Mouse (Mus musculus) intestine, embryonic 14.5 days (tissue): ENCODE data around the gene Ddx19a. TPM values are rescaled to one million over a fixed set of nuclear protein-coding genes. Genes with fewer than 3 reads are reported as not detected.
A peak's percentile ranks its signal among the peaks of the same experiment; 100 is the strongest.

ENCODE experiments used
- ATAC-seq: fragments of 200-750 bp; cut with Nextera tagmentation; replicated peaks from 2 replicates; pipeline ENCODE4 v1.8.0; 2017; ENCODE audit warnings: low read depth, moderate number of reproducible peaks, moderate TSS enrichment, moderate library complexity; ENCODE audit not compliant: low FRiP score, low TSS enrichment
- DNase-seq: peaks from one replicate; pipeline ENCODE4 v3.0.0-alpha.2; 2018; ENCODE audit warnings: low spot score
- H3K27ac ChIP-seq: fragments of 300-500 bp; sonication (generic); 2 replicates; pipeline ENCODE4 v1.5.1; 2014; ENCODE audit warnings: low read depth, mild to moderate bottlenecking, control low read depth
- H3K27me3 ChIP-seq: fragments of 300-500 bp; sonication (generic); replicated peaks from 2 replicates; pipeline ENCODE4 v1.6.1; 2014; ENCODE audit warnings: low read length, control low read depth; ENCODE audit not compliant: control insufficient read depth, insufficient read depth
- H3K36me3 ChIP-seq: fragments of 300-500 bp; sonication (generic); 2 replicates; pipeline ENCODE4 v1.6.1; 2014; ENCODE audit warnings: low read length, control low read depth; ENCODE audit not compliant: control insufficient read depth, insufficient read depth
- H3K4me1 ChIP-seq: fragments of 300-500 bp; sonication (generic); replicated peaks from 2 replicates; pipeline ENCODE4 v1.6.1; 2014; ENCODE audit warnings: low read length, control low read depth, mixed read lengths; ENCODE audit not compliant: control insufficient read depth, insufficient read depth
- H3K4me2 ChIP-seq: fragments of 300-500 bp; sonication (generic); 2 replicates; pipeline ENCODE4 v1.6.1; 2014; ENCODE audit warnings: low read length
- H3K4me3 ChIP-seq: fragments of 300-500 bp; sonication (generic); 2 replicates; pipeline ENCODE4 v1.5.1; 2014; ENCODE audit warnings: low read depth, low read length, control low read depth, mixed read lengths
- H3K9ac ChIP-seq: fragments of 300-500 bp; sonication (generic); 2 replicates; pipeline ENCODE4 v1.6.1; 2014; ENCODE audit warnings: mild to moderate bottlenecking, low read length
- H3K9me3 ChIP-seq: fragments of 300-500 bp; sonication (generic); 2 replicates; pipeline ENCODE4 v1.6.1; 2016; ENCODE audit warnings: low read length, control low read depth; ENCODE audit not compliant: control insufficient read depth
- WGBS: fragments of 180-500 bp; shearing (Covaris S2); extraction: QIAGEN DNeasy Blood & Tissue Kit; methylation state at CpG from one replicate; pipeline ENCODE4 v1.1.7; 2014; 5-methylcytosine and 5-hydroxymethylcytosine counted together
- polyA plus RNA-seq: library from polyadenylated mRNA; unstranded; fragments of >200 nt; fragmentation: Nextera tagmentation; extraction: Ambion mirVana; gene quantifications from 2 replicates; pipeline ENCODE4 v1.2.1, GENCODE M21; 2014

Gene Ddx19a
- polyA plus RNA-seq, 1 experiment from 2014 or later: 19.8 TPM

DNA sequence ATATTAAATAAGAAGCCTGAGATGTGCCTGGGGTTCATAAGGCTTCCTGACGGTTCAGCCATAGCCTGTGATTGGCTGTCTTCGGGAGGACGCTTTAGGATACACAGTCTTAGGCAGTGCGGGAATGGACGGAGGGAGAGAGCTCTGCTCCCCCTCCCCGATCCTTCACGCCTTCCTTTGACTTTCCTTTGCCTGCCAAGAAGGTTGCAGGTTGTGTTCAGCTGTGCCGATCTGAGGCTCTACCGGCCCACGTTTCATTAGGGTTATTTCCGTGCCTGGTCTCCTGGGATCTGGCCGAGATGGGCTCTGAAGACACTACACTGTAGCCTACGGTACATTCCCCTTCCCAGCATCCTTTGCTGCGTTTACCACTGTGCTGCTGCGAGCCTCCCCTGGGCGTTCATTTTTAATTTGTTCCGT lies 47.5 kb downstream of the Ddx19a start:
- Histone ChIP-seq H3K4me3 (no peak overlapping the region), H3K36me3 (no peaks in the 10 kb centered on the region), H3K9ac (no peak overlapping the region), H3K9me3 (no peaks in the 10 kb centered on the region), H3K4me1 (no peaks in the 10 kb centered on the region), H3K27ac (no peak overlapping the region), H3K4me2 (no peak overlapping the region), H3K27me3 (no peaks in the 10 kb centered on the region)
- WGBS: 82% methylated on average over 17 of the region's 17 CpGs
- DNase-seq: no peak
- ATAC-seq: no peak

GRCm38 (mm10) chr8:110945716-110946115 lies 51.9 kb downstream of the Ddx19a start:
- no peak overlapping the region for H3K4me3 ChIP-seq
- no peaks in the 10 kb centered on the region; the same call in 1 of the 2 replicates for H3K4me1 ChIP-seq
- 83% methylated on average over 4 of the region's 4 CpGs for WGBS
- no peaks in the 10 kb centered on the region for H3K9me3 ChIP-seq
- DNase-seq (no peak), ATAC-seq (no peak)
- no peaks in the 10 kb centered on the region for H3K27me3 ChIP-seq
- H3K4me2 ChIP-seq: no peak overlapping the region
- H3K27ac ChIP-seq: no peak overlapping the region
- H3K9ac ChIP-seq: no peak overlapping the region
- H3K36me3 ChIP-seq: no peaks in the 10 kb centered on the region

- DNase-seq: no peak
- no peak overlapping the region for H3K27ac ChIP-seq
- H3K9me3 ChIP-seq: no peaks in the 10 kb centered on the region
- H3K9ac ChIP-seq: no peak overlapping the region
- no peaks in the 10 kb centered on the region for H3K27me3 ChIP-seq
- no peak overlapping the region for H3K4me2 ChIP-seq
- no peaks in the 10 kb centered on the region for H3K36me3 ChIP-seq
- WGBS: 79% methylated on average over 7 of the region's 7 CpGs
- no peaks in the 10 kb centered on the region; the same call in 1 of the 2 replicates for H3K4me1 ChIP-seq
- ATAC-seq: no peak
- no peak overlapping the region for H3K4me3 ChIP-seq
These were observed 53.2 kb downstream of the Ddx19a start for GRCm38 (mm10) chr8:110944276-110944876.

DNA sequence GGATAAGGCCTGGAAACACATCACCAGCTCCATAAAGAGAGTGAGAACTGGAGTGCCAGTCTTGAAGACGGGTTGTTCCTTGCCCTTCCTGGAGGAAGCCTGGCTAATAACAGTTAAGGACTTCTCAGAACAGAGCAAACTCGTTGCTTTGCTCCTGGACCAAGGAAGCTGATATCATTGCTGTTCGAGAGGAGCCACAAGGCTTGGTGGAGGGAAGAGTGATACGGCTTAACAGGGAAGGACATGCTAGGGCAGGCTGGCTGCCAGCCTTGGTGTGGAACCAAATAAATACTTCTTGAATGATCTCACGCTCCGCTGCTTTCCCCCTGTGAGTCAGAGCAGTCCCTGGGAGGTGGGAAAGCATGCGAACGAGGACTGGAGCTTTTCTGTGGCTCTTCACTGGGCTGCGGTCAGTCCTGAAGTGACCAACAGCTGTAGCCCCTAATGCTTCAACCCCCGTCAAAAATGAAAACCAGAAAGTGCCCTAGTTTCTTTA lies 56.1 kb downstream of the Ddx19a start:
- Histone ChIP-seq H3K9ac (no peak overlapping the region), H3K36me3 (no peaks in the 10 kb centered on the region), H3K4me2 (no peak overlapping the region), H3K27me3 (no peaks in the 10 kb centered on the region), H3K27ac (peak overlapping the region; percentile 51), H3K4me1 (no peaks in the 10 kb centered on the region; the same call in 1 of the 2 replicates), H3K9me3 (no peaks in the 10 kb centered on the region), H3K4me3 (no peak overlapping the region)
- no peak for ATAC-seq
- no peak for DNase-seq
- WGBS: 60% methylated on average over 10 of the region's 10 CpGs

DNA sequence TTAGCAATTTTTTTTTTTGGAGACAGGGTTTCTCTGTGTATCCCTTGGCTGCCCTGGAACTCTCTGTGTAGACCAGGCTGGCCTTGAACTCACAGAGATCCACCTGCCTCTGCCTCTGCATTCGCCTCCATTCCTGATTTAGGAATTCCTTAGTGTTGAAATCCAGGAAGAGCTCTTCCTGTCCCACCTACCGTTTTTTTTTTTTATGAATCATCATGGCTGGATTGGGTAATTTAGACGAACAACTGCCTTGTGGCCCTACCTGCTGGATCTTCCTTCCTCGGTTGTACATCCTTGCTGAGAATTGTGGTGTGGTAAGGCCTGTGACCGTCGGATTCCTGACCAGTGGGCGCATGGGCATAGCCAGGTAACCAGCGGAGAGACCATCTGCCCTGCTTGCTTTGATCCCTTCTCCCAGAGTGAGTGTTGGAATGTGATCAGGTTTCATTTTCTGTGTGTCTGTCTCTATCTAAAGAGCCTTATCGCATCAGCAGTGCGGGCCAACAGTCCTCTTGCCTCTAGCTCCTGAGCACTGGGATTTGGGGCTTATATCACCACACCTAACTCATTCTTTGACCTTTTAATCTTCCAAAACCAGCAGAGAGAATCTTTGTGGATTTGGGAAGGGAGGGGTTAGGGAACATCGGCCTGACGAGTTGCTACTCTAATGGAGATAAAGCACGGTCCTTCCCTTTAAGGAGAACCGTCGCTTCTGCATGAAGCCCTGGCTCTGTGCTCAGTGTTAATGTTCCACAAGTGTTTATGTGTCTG lies 56.7 kb downstream of the Ddx19a start:
- no peak overlapping the region for H3K4me3 ChIP-seq
- H3K27ac ChIP-seq: peak overlapping the region; percentile 51
- WGBS: 78% methylated on average over 15 of the region's 15 CpGs
- no peaks in the 10 kb centered on the region for H3K9me3 ChIP-seq
- no peak for DNase-seq
- no peaks in the 10 kb centered on the region for H3K27me3 ChIP-seq
- no peaks in the 10 kb centered on the region; the same call in 1 of the 2 replicates for H3K4me1 ChIP-seq
- no peak overlapping the region for H3K4me2 ChIP-seq
- H3K9ac ChIP-seq: no peak overlapping the region
- no peaks in the 10 kb centered on the region for H3K36me3 ChIP-seq
- ATAC-seq: no peak

- Histone ChIP-seq H3K9ac (no peak overlapping the region), H3K4me1 (no peaks in the 10 kb centered on the region; the same call in 1 of the 2 replicates), H3K9me3 (no peaks in the 10 kb centered on the region), H3K4me3 (no peak overlapping the region), H3K27me3 (no peaks in the 10 kb centered on the region), H3K4me2 (no peak overlapping the region), H3K27ac (no peak overlapping the region), H3K36me3 (no peaks in the 10 kb centered on the region)
- DNase-seq (no peak), ATAC-seq (0 out of 2 replicates have a peak, but pooled peaks have one; percentile 15)
- WGBS: 74% methylated on average over 6 of the region's 6 CpGs
These were observed 58.6 kb downstream of the Ddx19a start for GRCm38 (mm10) chr8:110938882-110939589.

DNA sequence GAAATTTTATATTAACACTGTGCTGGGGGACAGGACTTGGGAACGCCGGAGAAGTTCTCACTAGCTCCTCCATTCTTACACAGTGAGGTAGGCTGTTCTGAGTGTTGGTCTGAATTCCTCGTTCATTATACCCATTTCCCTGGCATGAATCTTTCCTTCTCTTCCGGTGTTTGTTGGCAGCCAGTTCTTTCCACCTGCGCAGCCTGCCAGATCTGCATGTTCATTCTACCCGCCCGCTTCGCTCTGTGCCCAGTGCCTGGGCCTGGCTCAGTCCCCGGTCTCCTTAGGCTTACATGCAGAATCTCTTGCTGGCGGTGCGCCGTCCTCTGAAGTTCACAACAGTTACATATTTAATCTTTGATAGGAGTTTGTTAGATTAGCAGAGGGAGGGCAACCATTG lies 61.4 kb downstream of the Ddx19a start:
- no peak overlapping the region for H3K27ac ChIP-seq
- H3K27me3 ChIP-seq: no peaks in the 10 kb centered on the region
- no peaks in the 10 kb centered on the region; the same call in 1 of the 2 replicates for H3K4me1 ChIP-seq
- H3K9ac ChIP-seq: no peak overlapping the region
- H3K36me3 ChIP-seq: no peaks in the 10 kb centered on the region
- no peak overlapping the region for H3K4me3 ChIP-seq
- 95% methylated on average over 12 of the region's 12 CpGs for WGBS
- H3K9me3 ChIP-seq: no peaks in the 10 kb centered on the region
- H3K4me2 ChIP-seq: no peak overlapping the region
- DNase-seq (no peak), ATAC-seq (no peak)

GRCm38 (mm10) chr8:110933272-110933671 lies 64.3 kb downstream of the Ddx19a start:
- no peaks in the 10 kb centered on the region for H3K9me3 ChIP-seq
- 88% methylated on average over 2 of the region's 2 CpGs for WGBS
- no peaks in the 10 kb centered on the region for H3K4me1 ChIP-seq
- ATAC-seq (no peak), DNase-seq (no peak)
- H3K36me3 ChIP-seq: no peaks in the 10 kb centered on the region
- no peak overlapping the region for H3K27ac ChIP-seq
- H3K4me3 ChIP-seq: no peak overlapping the region
- H3K27me3 ChIP-seq: no peaks in the 10 kb centered on the region
- no peak overlapping the region for H3K9ac ChIP-seq
- H3K4me2 ChIP-seq: no peak overlapping the region
